Mouse (Mus musculus) heart, postnatal 0 days (tissue): ENCODE measurements at regions not wholly inside any gene's neighbourhood (a gene's known extent, or its start where the extent isn't known, plus 50 kb on each side); places are given as distances from the start of the nearest gene placed in this dataset.

Experiments
- ATAC-seq: fragments of 200-750 bp; cut with Nextera tagmentation; 2 replicates; pipeline ENCODE4 v1.8.0; 2017; ENCODE audit warnings: low read depth, moderate number of reproducible peaks, moderate library complexity; ENCODE audit not compliant: insufficient read depth
- DNase-seq: peaks from one replicate; pipeline ENCODE4 v3.0.0-alpha.2; 2016; ENCODE audit warnings: low spot score
- H3K27ac ChIP-seq: fragments of 300-500 bp; sonication (generic); 2 replicates; pipeline ENCODE4 v1.5.1; 2014; ENCODE audit warnings: low read depth, mild to moderate bottlenecking
- H3K27me3 ChIP-seq: fragments of 300-500 bp; sonication (generic); 2 replicates; pipeline ENCODE4 v1.6.1; 2014; ENCODE audit warnings: low read length, mixed read lengths; ENCODE audit not compliant: control insufficient read depth, insufficient read depth
- H3K36me3 ChIP-seq: fragments of 300-500 bp; sonication (generic); replicated peaks from 2 replicates; pipeline ENCODE4 v1.6.1; 2014; ENCODE audit warnings: low read length, mixed read lengths; ENCODE audit not compliant: control insufficient read depth, insufficient read depth
- H3K4me1 ChIP-seq: fragments of 300-500 bp; sonication (generic); 2 replicates; pipeline ENCODE4 v1.6.1; 2014; ENCODE audit warnings: antibody characterized with exemption; ENCODE audit not compliant: control insufficient read depth, insufficient read depth
- H3K4me2 ChIP-seq: fragments of 300-500 bp; sonication (generic); 2 replicates; pipeline ENCODE4 v1.6.1; 2014; ENCODE audit warnings: low read depth, mild to moderate bottlenecking, low read length, moderate library complexity
- H3K4me3 ChIP-seq: fragments of 300-500 bp; sonication (generic); 2 replicates; pipeline ENCODE4 v1.5.1; 2014; ENCODE audit warnings: low read depth, low read length
- H3K9ac ChIP-seq: fragments of 300-500 bp; sonication (generic); replicated peaks from 2 replicates; pipeline ENCODE4 v1.6.1; 2014; ENCODE audit warnings: low read depth, low read length, mixed read lengths
- H3K9me3 ChIP-seq: fragments of 300-500 bp; sonication (generic); replicated peaks from 2 replicates; pipeline ENCODE4 v1.6.1; 2016; ENCODE audit warnings: low read length; ENCODE audit not compliant: control insufficient read depth
- CTCF ChIP-seq: IDR thresholded peaks from 2 replicates; pipeline ENCODE4 v1.5.1; 2016; ENCODE audit warnings: antibody characterized with exemption, control low read depth, low read depth
- EP300 ChIP-seq: IDR thresholded peaks from 2 replicates; pipeline ENCODE4 v1.6.1; 2016; ENCODE audit warnings: antibody characterized with exemption, low read depth
- WGBS: fragments of 180-500 bp; shearing (Covaris S2); extraction: QIAGEN DNeasy Blood & Tissue Kit; methylation state at CpG from one replicate; pipeline ENCODE4 v1.1.7; 2014; 5-methylcytosine and 5-hydroxymethylcytosine counted together

DNA sequence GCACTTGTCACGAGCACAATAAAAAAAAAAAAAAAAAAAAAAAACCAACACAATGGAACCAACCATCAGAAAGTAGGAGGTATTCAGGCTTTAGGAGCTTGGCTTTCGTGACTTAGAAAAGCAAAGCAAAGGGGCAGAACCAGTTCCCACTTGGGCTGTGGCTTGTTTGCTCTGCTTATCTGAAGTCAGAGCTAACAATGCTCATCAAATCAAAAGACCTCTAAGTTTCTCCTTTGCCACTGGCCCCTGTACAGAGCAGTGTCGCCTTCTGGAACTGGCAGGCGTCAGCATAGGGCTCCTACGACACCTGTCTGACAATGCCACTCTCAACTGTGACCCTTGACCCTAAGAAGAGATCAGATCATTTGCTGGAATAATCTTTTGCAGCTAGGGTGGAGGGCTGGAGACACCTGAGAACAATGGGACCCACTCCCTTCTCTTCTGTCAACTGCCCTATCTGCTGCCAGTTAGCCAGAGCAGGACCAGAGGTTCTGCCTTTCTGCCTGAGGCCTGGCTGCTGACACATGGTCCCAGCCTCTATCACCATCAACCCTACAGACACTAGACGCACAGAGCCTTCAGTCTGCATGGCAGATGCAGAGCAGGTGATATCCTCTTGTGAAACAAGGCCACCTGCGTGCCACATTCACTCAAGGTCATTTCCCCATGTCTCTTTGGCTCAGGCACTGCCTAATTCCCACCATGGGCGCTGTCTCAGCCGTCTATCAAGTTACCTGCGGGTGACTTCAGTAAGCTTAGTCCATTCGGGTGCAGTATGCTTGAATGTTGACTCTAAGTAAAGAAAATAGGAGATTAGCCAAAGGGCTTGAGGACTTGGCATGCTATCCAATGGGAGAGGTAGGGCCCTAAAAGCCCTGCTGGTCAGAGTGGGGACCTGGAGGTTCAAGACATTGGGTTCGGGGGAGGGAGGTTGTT lies 136.1 kb upstream of the Zfp703 start:
- 78% methylated on average over 12 of the region's 12 CpGs for WGBS
- no peak overlapping the region for H3K27ac ChIP-seq
- no peak for ATAC-seq

GRCm38 (mm10) chr8:26843714-26844113 lies 133.4 kb upstream of the Zfp703 start:
- Histone ChIP-seq H3K36me3 (no peaks in the 10 kb centered on the region), H3K27ac (no peak overlapping the region), H3K9me3 (no peaks in the 10 kb centered on the region), H3K27me3 (no peaks in the 10 kb centered on the region), H3K4me2 (no peak overlapping the region), H3K4me1 (no peaks in the 10 kb centered on the region), H3K9ac (no peak overlapping the region), H3K4me3 (no peak overlapping the region)
- WGBS = 53% methylated on average over 6 of the region's 6 CpGs
- ATAC-seq = no peak
- TF ChIP-seq CTCF (no peak), EP300 (no peak)
- no peak for DNase-seq

More for the DNA sequence above, 136.1 kb upstream of the Zfp703 start:
- Histone ChIP-seq H3K9ac (no peak overlapping the region), H3K4me3 (no peak overlapping the region), H3K4me1 (no peaks in the 10 kb centered on the region), H3K27me3 (no peaks in the 10 kb centered on the region), H3K9me3 (no peaks in the 10 kb centered on the region), H3K4me2 (no peak overlapping the region), H3K36me3 (no peaks in the 10 kb centered on the region)
- DNase-seq = no peak
- no peak for TF ChIP-seq EP300
- no peak for TF ChIP-seq CTCF

DNA sequence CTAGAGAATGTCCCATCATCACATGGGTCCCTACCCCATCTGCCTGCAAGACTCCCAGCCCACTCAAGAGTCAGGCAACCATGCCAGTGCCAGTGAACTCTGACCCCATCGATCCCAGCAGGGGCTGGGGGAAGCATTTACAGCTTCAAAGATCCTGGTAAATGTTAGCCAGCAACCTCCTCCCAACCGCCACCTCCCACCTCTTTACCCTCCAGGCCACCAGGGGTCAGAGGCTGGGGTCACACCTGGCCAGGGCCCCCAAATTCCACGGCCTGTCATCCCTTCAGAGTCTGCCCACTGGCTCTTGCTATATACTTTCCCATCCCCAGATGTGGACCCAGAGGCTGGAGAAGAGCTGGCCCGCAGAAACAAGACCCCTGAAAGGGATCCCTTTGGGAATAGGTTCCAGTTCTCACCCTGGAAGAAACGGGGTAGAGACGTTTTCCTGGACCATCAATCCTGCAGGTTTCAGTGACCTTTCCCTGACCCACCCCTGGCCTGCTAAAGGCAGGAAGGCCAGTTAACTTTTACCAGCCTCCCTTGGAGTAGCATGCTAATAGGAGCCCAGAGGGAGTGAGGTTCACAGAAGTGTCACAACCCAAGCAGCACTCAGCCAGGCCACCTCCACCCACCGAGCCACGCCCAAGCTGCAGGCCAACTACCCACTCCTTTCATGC lies 132.9 kb upstream of the Zfp703 start:
- no peak overlapping the region for H3K4me2 ChIP-seq
- no peaks in the 10 kb centered on the region for H3K9me3 ChIP-seq
- TF ChIP-seq CTCF = no peak
- no peak for TF ChIP-seq EP300
- no peak overlapping the region for H3K9ac ChIP-seq
- 76% methylated on average over 8 of the region's 8 CpGs for WGBS
- ATAC-seq (no peak), DNase-seq (no peak)
- H3K27me3 ChIP-seq = no peaks in the 10 kb centered on the region
- H3K36me3 ChIP-seq = no peaks in the 10 kb centered on the region
- H3K4me1 ChIP-seq = no peaks in the 10 kb centered on the region
- H3K4me3 ChIP-seq = no peak overlapping the region
- no peak overlapping the region for H3K27ac ChIP-seq

DNA sequence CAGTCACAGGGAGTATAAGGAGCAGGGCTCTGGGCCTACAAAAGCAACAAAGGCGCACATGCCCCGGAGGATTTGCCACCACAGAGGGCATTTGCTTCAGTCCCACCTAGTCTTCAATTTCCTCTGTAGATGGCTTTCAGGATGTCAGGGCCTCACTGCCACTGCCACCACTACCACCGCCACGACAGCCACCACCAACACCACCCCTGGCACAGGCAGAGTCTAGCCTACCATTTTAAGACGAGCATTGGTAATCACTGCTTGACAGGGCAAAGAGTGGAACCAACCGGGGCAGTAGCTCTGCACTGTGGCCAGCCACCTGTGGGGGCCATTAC lies 132.3 kb upstream of the Zfp703 start:
- Histone ChIP-seq H3K27me3 (no peaks in the 10 kb centered on the region), H3K36me3 (no peaks in the 10 kb centered on the region), H3K9ac (no peak overlapping the region), H3K4me2 (no peak overlapping the region), H3K4me1 (no peaks in the 10 kb centered on the region), H3K27ac (no peak overlapping the region), H3K4me3 (no peak overlapping the region), H3K9me3 (no peaks in the 10 kb centered on the region)
- ATAC-seq (no peak), DNase-seq (no peak)
- WGBS = 92% methylated on average over 6 of the region's 6 CpGs
- TF ChIP-seq EP300 = no peak
- TF ChIP-seq CTCF = no peak

DNA sequence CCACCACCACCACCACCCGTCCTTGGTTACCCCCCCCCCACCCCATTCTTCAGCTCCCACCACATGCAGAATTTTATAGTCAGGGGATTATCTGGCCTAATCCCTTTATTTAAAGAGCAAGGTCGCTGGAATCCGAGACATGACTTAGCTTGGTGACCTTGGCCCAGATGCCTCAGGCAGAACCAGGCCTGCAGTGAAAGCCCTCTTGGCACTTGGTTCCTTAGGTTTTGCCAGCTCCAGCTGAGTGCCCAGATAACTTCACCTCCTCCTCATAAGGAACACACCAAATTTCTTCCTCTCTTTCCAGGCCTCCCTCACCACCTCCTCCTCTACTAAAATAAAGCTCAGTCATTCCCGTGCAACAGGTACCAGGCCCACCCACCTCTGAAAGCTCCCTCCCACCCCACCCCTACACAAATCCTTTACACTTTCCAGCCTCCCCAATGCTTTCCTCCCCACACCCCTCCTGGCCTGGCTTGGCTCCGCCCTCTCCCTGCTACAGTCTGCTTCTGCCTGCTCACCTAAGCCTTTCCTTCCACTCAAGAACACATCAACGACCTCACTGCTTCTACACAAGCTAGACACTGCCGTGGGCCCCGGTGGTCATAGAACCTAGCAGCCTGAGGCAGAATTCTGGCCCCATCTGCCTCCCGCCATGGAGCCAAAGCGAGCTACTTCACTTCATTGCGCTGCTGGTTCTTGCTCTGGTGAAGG lies 131.5 kb upstream of the Zfp703 start:
- Histone ChIP-seq H3K4me3 (no peak overlapping the region), H3K9me3 (no peaks in the 10 kb centered on the region), H3K4me2 (no peak overlapping the region), H3K27me3 (no peaks in the 10 kb centered on the region), H3K4me1 (no peaks in the 10 kb centered on the region), H3K9ac (no peak overlapping the region), H3K27ac (no peak overlapping the region), H3K36me3 (no peaks in the 10 kb centered on the region)
- WGBS = 61% methylated on average over 11 of the region's 11 CpGs
- DNase-seq (no peak), ATAC-seq (peak; percentile 47)
- TF ChIP-seq CTCF (no peak), EP300 (no peak)
